Mouse (Mus musculus) hindbrain, embryonic 14.5 days (tissue): ENCODE measurements around the gene Slc38a6. TPM values are rescaled to one million over a fixed set of nuclear protein-coding genes. Genes with fewer than 3 reads are reported as not detected.

Source experiments
- ATAC-seq: fragments of 200-750 bp; cut with Nextera tagmentation; 2 replicates; pipeline ENCODE4 v1.8.0; 2017; ENCODE audit warnings: moderate number of reproducible peaks, mild to moderate bottlenecking, moderate TSS enrichment, moderate library complexity; ENCODE audit not compliant: low FRiP score
- DNase-seq: peaks from one replicate; pipeline ENCODE4 v3.0.0-alpha.2; 2015; ENCODE audit warnings: low spot score
- H3K27ac ChIP-seq: fragments of 300-500 bp; sonication (generic); 2 replicates; pipeline ENCODE4 v1.5.1; 2014; ENCODE audit warnings: mild to moderate bottlenecking, moderate library complexity
- H3K27me3 ChIP-seq: fragments of 300-500 bp; sonication (generic); 2 replicates; pipeline ENCODE4 v1.6.1; 2014; ENCODE audit warnings: mild to moderate bottlenecking, low read length, mixed read lengths; ENCODE audit not compliant: control insufficient read depth, insufficient read depth
- H3K36me3 ChIP-seq: fragments of 300-500 bp; sonication (generic); replicated peaks from 2 replicates; pipeline ENCODE4 v1.6.1; 2014; ENCODE audit not compliant: control insufficient read depth, insufficient read depth
- H3K4me1 ChIP-seq: fragments of 300-500 bp; sonication (generic); replicated peaks from 2 replicates; pipeline ENCODE4 v1.6.1; 2014; ENCODE audit warnings: antibody characterized with exemption, low read length, mixed read lengths; ENCODE audit not compliant: control insufficient read depth, insufficient read depth
- H3K4me2 ChIP-seq: fragments of 300-500 bp; sonication (generic); replicated peaks from 2 replicates; pipeline ENCODE4 v1.6.1; 2014; ENCODE audit warnings: mild to moderate bottlenecking, moderate library complexity
- H3K4me3 ChIP-seq: fragments of 300-500 bp; sonication (generic); replicated peaks from 2 replicates; pipeline ENCODE4 v1.5.1; 2014; ENCODE audit warnings: mild to moderate bottlenecking, low read length
- H3K9ac ChIP-seq: fragments of 300-500 bp; sonication (generic); 2 replicates; pipeline ENCODE4 v1.6.1; 2014
- H3K9me3 ChIP-seq: fragments of 300-500 bp; sonication (generic); 2 replicates; pipeline ENCODE4 v1.6.1; 2016; ENCODE audit warnings: low read length; ENCODE audit not compliant: control insufficient read depth
- WGBS: fragments of 180-500 bp; shearing (Covaris S2); extraction: QIAGEN DNeasy Blood & Tissue Kit; methylation state at CpG from one replicate; pipeline ENCODE4 v1.1.7; 2014; 5-methylcytosine and 5-hydroxymethylcytosine counted together
- polyA plus RNA-seq: library from polyadenylated mRNA; unstranded; fragments of >200 nt; fragmentation: Nextera tagmentation; extraction: Ambion mirVana; gene quantifications from 2 replicates; pipeline ENCODE4 v1.2.1, GENCODE M21; 2014

Gene Slc38a6
- polyA plus RNA-seq, 1 experiment from 2014 or later = 16.1 TPM

GRCm38 (mm10) chr12:73330236-73330635 is 43.7 kb downstream of the Slc38a6 start:
- WGBS = 84% methylated on average over 7 of the region's 7 CpGs
- Histone ChIP-seq H3K4me2 (no peak overlapping the region), H3K9ac (no peak overlapping the region), H3K36me3 (no peaks in the 10 kb centered on the region), H3K4me1 (peaks cover 7% of the 10 kb centered on the region; the same call in 1 of the 2 replicates), H3K4me3 (no peak overlapping the region), H3K27ac (no peak overlapping the region), H3K27me3 (no peaks in the 10 kb centered on the region), H3K9me3 (no peaks in the 10 kb centered on the region)
- DNase-seq (no peak), ATAC-seq (no peak)

- 77% methylated on average over 4 of the region's 4 CpGs for WGBS
- Histone ChIP-seq H3K9me3 (no peaks in the 10 kb centered on the region), H3K4me3 (no peak overlapping the region), H3K36me3 (no peaks in the 10 kb centered on the region), H3K27me3 (no peaks in the 10 kb centered on the region), H3K27ac (no peak overlapping the region), H3K4me1 (peaks cover 7% of the 10 kb centered on the region; the same call in 1 of the 2 replicates), H3K4me2 (no peak overlapping the region), H3K9ac (no peak overlapping the region)
- no peak for DNase-seq
- ATAC-seq = no peak
Observed at GRCm38 (mm10) chr12:73332701-73333100, 46.1 kb downstream of the Slc38a6 start.

GRCm38 (mm10) chr12:73334051-73334551 is 47.5 kb downstream of the Slc38a6 start:
- 45% methylated on average over 8 of the region's 8 CpGs for WGBS
- H3K27ac ChIP-seq = no peak overlapping the region

GRCm38 (mm10) chr12:73337127-73337526 is 50.5 kb downstream of the Slc38a6 start:
- H3K27ac ChIP-seq = no peak overlapping the region
- ATAC-seq (no peak), DNase-seq (no peak)
- 81% methylated on average over 7 of the region's 7 CpGs for WGBS
- no peaks in the 10 kb centered on the region for H3K27me3 ChIP-seq
- no peaks in the 10 kb centered on the region for H3K36me3 ChIP-seq
- no peak overlapping the region for H3K4me2 ChIP-seq
- no peak overlapping the region for H3K4me3 ChIP-seq
- H3K4me1 ChIP-seq = peaks cover 11% of the 10 kb centered on the region
- H3K9ac ChIP-seq = no peak overlapping the region
- H3K9me3 ChIP-seq = no peaks in the 10 kb centered on the region

More at GRCm38 (mm10) chr12:73334051-73334551, 47.5 kb downstream of the Slc38a6 start:
- Histone ChIP-seq H3K4me1 (peaks cover 7% of the 10 kb centered on the region; the same call in 1 of the 2 replicates), H3K9me3 (no peaks in the 10 kb centered on the region), H3K4me2 (no peak overlapping the region), H3K36me3 (no peaks in the 10 kb centered on the region), H3K27me3 (no peaks in the 10 kb centered on the region), H3K4me3 (no peak overlapping the region), H3K9ac (no peak overlapping the region)
- ATAC-seq (peak; percentile 77; the same call in 1 of the 2 replicates), DNase-seq (peak; percentile 63)

GRCm38 (mm10) chr12:73340642-73341293 is 54.2 kb downstream of the Slc38a6 start:
- no peak overlapping the region for H3K27ac ChIP-seq
- no peaks in the 10 kb centered on the region for H3K27me3 ChIP-seq
- peaks cover 16% of the 10 kb centered on the region; the same call in 1 of the 2 replicates for H3K36me3 ChIP-seq
- ATAC-seq (no peak; the same call in 1 of the 2 replicates), DNase-seq (peak; percentile 31)
- H3K4me1 ChIP-seq = peaks cover 5% of the 10 kb centered on the region; the same call in 1 of the 2 replicates
- no peaks in the 10 kb centered on the region for H3K9me3 ChIP-seq
- 17% methylated on average over 8 of the region's 8 CpGs for WGBS
- no peak overlapping the region for H3K4me3 ChIP-seq
- H3K9ac ChIP-seq = no peak overlapping the region
- no peak overlapping the region for H3K4me2 ChIP-seq

GRCm38 (mm10) chr12:73341703-73342663 is 55.4 kb downstream of the Slc38a6 start:
- Histone ChIP-seq H3K27me3 (no peaks in the 10 kb centered on the region), H3K4me3 (no peak overlapping the region), H3K27ac (peak overlapping the region; percentile 57), H3K4me1 (peaks cover 5% of the 10 kb centered on the region; the same call in 1 of the 2 replicates), H3K9me3 (no peaks in the 10 kb centered on the region), H3K9ac (no peak overlapping the region), H3K36me3 (peaks cover 16% of the 10 kb centered on the region; the same call in 1 of the 2 replicates), H3K4me2 (no peak overlapping the region)
- 69% methylated on average over 14 of the region's 14 CpGs for WGBS
- DNase-seq (no peak), ATAC-seq (no peak)

GRCm38 (mm10) chr12:73344300-73344699 is 57.7 kb downstream of the Slc38a6 start:
- Histone ChIP-seq H3K27ac (no peak overlapping the region), H3K9me3 (no peaks in the 10 kb centered on the region), H3K4me2 (no peak overlapping the region), H3K4me1 (peaks cover 5% of the 10 kb centered on the region; the same call in 1 of the 2 replicates), H3K36me3 (peaks cover 16% of the 10 kb centered on the region; the same call in 1 of the 2 replicates), H3K4me3 (no peak overlapping the region), H3K9ac (no peak overlapping the region), H3K27me3 (no peaks in the 10 kb centered on the region)
- DNase-seq = no peak
- WGBS = 98% methylated on average over 4 of the region's 4 CpGs
- no peak for ATAC-seq

GRCm38 (mm10) chr12:73345157-73345556 is 58.6 kb downstream of the Slc38a6 start:
- Histone ChIP-seq H3K4me3 (no peak overlapping the region), H3K9me3 (no peaks in the 10 kb centered on the region), H3K4me2 (no peak overlapping the region), H3K9ac (no peak overlapping the region), H3K4me1 (peaks cover 5% of the 10 kb centered on the region; the same call in 1 of the 2 replicates), H3K27me3 (no peaks in the 10 kb centered on the region), H3K36me3 (peaks cover 16% of the 10 kb centered on the region; the same call in 1 of the 2 replicates), H3K27ac (no peak overlapping the region)
- WGBS = 82% methylated on average over 12 of the region's 12 CpGs
- DNase-seq = no peak
- ATAC-seq = no peak

GRCm38 (mm10) chr12:73347202-73347601 is 60.6 kb downstream of the Slc38a6 start:
- no peak for ATAC-seq
- H3K9me3 ChIP-seq = no peaks in the 10 kb centered on the region
- no peaks in the 10 kb centered on the region for H3K4me1 ChIP-seq
- H3K27me3 ChIP-seq = no peaks in the 10 kb centered on the region
- H3K27ac ChIP-seq = no peak overlapping the region
- no peak overlapping the region for H3K4me2 ChIP-seq
- H3K4me3 ChIP-seq = no peak overlapping the region
- no peak for DNase-seq
- peaks cover 24% of the 10 kb centered on the region; the same call in 1 of the 2 replicates for H3K36me3 ChIP-seq
- H3K9ac ChIP-seq = no peak overlapping the region
- 85% methylated on average over 7 of the region's 7 CpGs for WGBS
